Mouse (Mus musculus): ENCODE measurements around the gene Sh2b3.

Gene Sh2b3

DNA sequence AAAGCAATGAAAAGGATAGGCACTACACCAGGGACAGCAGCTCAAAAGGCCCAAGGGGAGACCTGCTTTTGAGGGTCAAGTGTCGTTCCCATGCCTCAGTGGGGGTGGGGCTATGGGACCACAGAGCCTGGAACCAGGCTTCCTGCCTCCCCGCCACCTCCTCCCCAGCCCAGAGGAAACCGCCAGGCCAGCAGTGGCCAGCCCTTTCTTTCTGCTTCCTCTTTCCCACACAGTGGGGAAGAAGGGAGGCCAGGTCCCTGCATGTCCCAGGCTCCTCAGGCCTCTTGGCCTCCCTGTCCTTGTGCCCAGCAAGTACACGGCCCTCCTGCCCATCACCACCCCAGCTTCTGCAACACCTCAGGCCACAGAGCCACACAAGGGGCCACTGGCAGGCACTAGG, 13.3 kb downstream of the Sh2b3 start:
- no peak for DNase-seq (ENCODE audit: low read depth, low spot score)

- no peak for DNase-seq (ENCODE audit: low read depth, low spot score)
These were observed 13.8 kb downstream of the Sh2b3 start for GRCm38 (mm10) chr5:121823668-121824067.

DNA sequence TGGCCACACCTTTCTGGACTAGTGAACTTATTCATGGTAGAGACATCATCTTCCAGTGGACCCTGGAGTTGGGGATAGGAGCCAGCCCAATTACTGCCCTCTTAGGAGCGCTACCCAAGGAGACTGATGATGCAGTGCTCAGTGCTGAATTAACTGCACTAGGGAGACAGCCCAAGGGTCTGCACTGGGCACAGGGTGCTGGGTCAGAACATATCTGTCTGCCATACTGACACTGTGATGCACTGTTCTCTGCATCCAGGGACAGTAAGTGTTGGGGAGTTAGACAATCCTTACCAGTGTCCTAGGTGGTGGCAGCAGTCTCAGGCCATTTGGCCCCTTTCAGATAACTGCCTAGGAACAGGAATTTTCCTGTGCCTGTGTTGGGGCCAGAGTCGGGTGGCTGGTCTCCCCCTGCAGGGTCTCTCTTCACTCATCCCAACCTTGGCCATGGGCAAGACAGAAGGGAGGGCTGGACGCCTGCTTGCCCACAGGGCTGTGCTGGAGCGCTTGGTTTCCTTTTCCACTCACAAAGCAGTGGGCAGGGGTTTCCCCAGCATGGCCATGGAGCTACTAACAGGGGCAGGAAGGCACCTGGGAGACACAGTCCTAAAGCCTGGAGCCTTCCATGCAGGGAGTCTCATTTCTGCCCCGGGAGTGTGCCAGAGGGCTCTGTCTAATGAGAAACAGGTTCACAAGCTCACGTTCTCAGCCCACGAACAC, 14.5 kb downstream of the Sh2b3 start:
- DNase-seq (ENCODE audit: low read depth, low spot score), result no peak

GRCm38 (mm10) chr5:121821552-121821951, 15.9 kb downstream of the Sh2b3 start:
- no peak for DNase-seq (ENCODE audit: low read depth, low spot score)

DNA sequence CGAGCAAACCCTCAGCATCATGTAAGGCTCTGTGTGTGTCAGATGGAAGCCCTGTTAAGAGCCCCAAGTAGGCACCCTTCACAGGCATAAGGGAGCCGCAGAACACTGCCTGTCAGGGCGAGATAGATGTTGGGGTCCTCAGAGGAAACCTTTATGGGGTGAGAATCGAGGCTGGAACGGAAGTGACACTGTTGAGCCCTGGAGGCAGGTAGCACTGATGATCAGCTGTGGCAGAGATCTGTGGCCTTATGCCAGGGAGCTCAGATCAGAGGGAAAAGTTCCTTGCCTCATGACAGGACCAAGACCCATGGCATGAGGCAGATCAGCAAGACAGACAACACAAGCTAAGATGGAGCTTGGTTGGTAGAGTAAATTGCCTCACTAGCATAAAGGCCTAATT, 16.3 kb downstream of the Sh2b3 start:
- DNase-seq (ENCODE audit: low read depth, low spot score), result no peak

DNA sequence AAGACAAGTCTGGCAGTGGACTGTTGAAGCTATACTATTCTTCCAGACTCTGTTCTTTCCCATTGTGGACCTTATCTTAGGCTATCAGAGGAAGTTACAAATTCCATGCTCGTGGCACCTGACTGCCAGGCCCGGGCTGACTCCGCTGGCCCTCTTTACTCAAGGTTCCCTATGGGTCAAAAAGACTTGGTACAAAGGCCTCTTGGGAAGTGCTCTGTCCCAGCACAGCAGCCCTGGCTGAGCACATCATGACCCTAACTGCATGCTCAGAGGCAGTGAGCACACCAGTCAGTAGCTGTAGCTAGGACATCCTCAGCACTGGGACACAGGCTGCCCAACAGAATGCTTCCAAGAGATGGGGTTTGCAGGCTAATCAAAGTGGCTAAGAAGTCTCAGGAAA, 16.8 kb downstream of the Sh2b3 start:
- DNase-seq (ENCODE audit: low read depth, low spot score), result no peak

- no peak for DNase-seq (ENCODE audit: low read depth, low spot score)
These were observed 17.3 kb downstream of the Sh2b3 start for GRCm38 (mm10) chr5:121820161-121820560.

DNA sequence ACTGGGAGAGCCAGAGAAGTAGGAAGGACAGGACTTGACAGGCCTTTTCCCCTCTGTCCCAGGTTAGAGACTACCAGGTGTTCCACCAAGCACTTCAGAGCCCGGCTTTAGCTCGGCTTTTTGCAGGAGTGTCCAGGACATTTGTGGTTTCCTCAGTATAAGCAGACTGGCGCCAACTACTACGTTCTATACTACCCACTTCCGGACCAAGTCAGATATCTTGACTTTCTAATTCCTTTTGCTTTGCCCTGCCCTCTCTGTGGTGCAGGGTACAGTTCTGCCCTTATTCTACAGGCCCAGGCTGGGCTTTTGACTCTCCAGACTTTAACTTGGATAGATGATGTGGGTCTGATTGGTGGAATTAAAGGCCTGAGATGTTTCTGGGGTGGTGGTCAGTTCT, 17.9 kb downstream of the Sh2b3 start:
- no peak for DNase-seq (ENCODE audit: low read depth, low spot score)

- DNase-seq (ENCODE audit: low read depth, low spot score), result no peak
These were observed 18.6 kb downstream of the Sh2b3 start for GRCm38 (mm10) chr5:121818862-121819261.

DNA sequence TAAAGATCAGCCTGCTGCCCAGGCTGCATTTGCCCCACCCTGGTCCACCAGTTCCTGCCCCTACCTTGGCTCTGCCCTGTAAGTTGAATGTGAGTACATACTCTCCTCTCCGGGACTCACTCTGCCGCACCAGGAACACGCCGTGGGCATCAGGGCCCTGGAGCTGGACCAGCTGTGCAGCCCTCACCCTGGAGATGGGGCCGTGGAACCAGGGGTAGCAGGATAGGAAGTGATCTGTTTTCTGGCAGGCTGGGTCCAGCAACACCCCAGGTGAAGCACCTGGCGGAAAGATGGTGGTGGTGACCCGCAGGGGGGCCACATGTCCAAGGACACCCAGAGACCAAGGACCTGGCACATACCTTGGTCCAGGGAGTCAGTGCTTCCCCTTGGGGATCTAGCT, 19.0 kb downstream of the Sh2b3 start:
- DNase-seq (ENCODE audit: low read depth, low spot score), result no peak

GRCm38 (mm10) chr5:121817551-121817950, 19.9 kb downstream of the Sh2b3 start:
- no peak for DNase-seq (ENCODE audit: low read depth, low spot score)

DNA sequence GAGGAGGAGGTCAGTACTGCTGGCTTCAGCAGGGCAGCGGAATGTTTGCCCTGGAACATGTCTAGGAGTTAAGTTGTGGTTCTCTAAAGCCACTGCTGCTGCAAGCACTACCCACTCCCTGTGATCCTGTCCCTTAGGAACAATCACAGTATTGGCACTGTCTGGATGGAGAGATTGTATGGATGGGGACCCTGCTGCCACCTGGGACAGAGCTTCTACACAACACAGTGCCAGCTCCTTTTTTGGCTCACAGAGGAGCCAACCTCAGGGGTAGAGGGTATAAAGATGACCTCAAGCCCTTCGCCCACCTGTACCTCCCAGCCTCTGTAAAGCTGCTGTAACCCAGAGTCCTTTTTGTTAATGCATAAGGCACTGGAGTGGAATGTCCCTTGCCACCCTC, 20.8 kb downstream of the Sh2b3 start:
- DNase-seq (ENCODE audit: low read depth, low spot score), result no peak

DNA sequence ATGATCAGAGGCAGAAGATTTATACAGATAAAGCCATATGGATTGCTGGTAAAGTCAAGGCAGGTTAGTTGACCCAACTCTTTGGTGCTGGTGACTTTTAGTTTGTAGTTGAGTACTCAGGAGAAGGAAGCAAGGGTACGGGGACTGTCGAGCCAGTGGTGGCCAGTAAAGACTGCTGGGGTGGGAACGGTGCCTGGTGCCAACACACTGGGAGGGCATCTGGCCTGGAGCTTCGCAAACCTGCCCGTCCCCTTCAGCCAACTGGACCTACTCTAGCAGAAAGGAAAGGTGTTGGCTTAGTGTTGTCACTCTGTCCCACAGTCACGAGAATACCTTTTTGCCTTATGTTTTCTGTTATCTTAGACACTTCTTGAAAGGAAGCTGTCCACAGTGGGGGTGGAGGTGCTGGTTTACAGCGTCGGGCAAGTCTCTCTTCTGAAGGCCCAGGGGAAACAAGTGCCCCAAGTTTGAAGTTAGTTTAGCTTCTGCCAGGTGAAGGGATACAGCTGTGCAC, 21.5 kb downstream of the Sh2b3 start:
- DNase-seq (ENCODE audit: low read depth, low spot score), result no peak

DNA sequence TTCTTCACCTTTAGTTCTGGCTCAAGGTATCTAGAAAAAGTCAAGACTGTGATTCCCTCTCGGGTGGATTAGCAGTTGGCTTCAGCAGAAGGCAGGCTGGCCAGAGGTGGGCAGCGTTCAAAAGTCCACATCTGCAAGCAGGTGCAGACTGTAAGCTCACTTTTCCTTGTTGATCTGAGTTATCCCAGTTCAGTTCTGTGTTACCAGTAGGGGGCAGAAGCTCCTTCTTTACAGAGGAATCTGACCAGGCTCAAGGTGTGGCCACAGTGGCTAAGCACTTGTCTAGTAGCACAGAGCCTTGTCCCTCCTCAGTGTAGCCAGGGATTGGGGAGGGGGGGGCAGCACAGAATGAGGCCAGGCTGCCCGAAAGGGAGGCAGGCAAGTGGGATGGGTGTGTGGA, 22.4 kb downstream of the Sh2b3 start:
- DNase-seq (ENCODE audit: low read depth, low spot score), result no peak

DNA sequence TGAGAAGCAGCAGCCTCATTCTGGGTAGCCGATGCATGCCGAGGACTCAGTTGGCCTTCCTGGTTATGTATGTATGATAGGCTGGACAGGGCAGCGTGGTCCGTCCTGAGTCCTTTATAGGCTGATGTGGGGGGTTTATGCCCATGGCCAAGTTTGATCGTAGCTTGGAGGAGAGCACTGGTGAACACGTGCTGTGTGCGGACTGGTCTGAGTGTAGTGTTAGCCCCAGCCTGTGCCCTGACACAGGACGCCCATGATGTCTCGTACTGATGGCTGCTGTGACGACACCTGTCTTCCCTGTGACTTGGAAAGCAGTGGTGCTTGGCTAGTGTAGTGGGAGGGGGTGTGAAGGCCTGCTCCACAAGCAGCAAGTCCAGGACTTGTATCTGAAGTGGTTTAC, 23.7 kb downstream of the Sh2b3 start:
- no peak for DNase-seq (ENCODE audit: low read depth, low spot score)

DNA sequence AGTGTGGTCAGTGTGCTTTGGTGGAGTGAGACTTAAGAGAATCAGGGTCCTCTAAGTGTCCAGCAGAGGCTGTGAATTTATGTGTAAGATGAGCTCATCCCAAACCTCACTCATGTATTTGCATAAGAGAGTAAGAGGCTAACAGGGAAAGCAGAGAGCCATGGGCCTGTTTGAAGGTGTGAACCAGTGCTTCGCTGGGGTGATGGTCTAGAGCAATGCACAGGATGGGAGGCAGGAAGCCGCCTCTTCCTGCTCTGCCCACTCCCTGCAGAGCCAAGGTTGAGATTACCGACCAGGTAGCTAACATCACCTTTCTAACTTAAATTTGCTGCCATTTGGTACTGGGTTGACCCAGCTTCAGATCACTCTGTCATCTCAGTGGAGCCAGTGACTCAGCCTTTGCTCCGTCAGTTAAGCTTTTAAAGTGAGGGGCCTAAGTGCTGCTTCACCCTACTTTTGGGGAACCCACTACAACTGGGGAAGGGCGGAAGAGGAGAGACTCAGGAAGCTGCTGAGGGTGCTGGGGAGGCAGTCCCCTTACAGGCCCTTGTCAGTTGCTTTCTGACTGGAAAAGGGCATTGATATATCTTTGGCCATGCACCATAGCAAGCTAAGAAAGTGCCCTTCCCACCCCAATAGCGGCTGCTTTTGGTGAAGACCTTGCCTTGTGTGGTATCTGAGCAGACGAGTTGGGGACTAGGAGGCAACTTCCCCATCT, 24.8 kb downstream of the Sh2b3 start:
- DNase-seq (ENCODE audit: low read depth, low spot score), result no peak

DNA sequence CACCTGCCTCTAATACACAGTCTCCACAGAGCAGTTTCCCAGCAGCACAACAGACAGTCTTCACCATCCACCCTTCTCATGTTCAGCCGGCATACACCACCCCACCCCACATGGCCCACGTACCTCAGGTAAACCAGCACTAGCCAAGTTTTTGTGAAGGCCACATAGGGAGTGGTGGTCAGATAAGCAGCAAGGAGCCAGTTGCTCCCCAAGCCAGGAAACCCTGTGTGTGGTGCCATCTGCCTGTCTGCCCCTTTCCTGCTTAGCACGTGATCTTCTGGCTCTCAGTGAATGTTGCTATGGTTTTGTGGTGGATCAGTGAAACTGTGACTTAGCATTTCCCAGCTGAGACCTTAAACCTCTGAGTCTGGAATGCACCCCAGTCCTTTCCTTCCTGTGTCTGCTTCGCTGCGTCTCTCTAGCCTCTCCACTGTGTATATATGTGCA, 25.9 kb downstream of the Sh2b3 start:
- no peak for DNase-seq (ENCODE audit: low read depth, low spot score)

DNA sequence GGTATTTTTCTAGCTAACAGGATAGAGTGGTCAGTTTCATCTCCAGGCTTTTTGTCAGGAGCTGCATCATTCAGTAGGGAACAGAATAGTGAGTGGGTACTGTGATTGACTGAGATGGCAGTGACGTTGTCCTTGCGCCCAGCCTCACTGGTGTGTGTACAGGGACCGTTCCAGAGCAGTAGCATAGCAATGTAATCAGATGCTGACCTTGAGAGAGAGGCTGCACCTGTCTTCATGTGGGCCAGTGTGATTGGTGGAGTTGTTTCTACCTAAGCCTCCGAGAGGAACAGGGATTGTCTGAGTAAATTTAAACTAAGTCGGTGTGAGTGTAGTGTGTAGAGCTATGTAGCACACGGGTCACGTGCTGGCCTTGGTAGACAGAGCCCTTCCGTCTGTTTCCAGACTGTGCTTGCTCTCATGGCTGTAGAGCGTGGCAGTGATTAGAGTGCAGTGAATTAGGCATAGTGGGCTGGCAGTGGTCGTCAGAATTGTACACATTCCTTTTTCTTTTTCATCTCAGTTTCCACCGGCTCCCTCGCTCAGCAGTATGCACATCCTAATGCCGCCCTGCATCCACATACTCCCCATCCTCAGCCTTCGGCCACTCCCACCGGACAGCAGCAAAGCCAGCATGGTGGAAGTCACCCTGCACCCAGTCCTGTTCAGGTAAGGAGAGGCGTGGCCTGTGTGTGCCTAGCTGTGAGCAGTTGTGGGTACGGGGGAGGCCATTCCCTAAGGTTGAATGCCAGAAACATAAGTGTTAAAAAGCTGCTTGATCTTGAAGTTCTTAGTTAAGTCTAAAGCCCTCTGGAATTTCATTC, 26.9 kb downstream of the Sh2b3 start:
- no peak for DNase-seq (ENCODE audit: low read depth, low spot score)

GRCm38 (mm10) chr5:121809667-121810224, 27.7 kb downstream of the Sh2b3 start:
- DNase-seq (ENCODE audit: low read depth, low spot score), result no peak

DNA sequence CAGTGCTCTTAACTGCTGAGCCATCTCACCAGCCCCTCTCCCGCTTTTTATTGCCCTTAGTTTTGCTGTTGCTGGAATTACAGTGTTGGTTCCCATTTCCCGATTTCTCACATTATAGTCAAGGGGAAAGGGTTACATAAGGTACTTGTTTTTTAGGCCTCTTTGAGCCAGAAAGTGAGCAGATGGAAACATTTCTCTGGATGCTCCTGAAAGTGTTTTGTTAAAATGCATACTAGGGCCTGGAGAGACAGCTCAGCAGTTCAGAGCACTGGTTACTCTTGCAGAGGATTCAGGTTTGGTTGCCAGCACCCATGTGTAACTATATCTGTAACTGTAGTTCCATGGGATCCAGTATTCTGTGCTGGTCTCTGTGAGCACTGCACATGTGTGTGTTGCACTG, 29.2 kb downstream of the Sh2b3 start:
- no peak for DNase-seq (ENCODE audit: low read depth, low spot score)

DNA sequence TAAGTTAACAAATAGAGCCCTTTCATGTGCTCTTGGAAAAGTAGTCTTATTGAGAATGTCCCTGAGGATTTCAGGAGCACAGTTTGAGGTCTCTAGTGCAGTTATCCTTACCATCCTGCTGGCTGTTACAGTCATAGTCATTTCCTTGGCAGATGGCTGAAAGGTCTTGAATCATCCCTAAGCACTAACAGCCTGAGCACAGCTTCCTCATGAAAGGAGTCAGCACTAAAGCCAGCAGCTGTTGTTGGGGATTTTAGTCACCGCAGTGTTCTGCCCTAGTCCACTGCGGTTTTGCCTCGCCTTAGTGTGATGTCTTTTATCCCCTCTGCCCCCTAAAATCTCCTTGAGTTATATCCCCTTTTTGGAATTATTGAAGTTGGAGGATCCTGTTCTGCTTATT, 30.3 kb downstream of the Sh2b3 start:
- DNase-seq (ENCODE audit: low read depth, low spot score), result no peak

DNA sequence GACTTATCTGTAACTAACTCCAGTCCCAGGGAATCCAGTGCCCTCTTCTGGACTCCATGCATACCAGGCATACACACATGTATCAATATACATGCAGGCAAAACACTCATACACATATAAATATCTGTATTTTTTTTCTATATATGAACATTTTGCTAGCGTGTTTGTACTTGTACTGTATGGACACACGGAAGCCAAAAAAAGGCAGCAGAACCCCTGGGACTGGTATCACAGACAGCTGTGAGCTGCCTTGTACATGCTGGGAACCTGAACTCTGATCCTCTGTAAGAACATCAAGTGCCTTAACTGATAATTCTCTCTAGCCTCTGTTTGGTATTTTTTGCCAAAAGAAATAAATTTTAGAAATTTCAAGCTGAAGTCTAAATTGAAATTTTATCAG, 39.0 kb downstream of the Sh2b3 start:
- DNase-seq (ENCODE audit: low read depth, low spot score), result no peak
